Mouse (Mus musculus): ENCODE measurements at regions not wholly inside any gene's neighbourhood (a gene's known extent, or its start where the extent isn't known, plus 50 kb on each side); places are given as distances from the start of the nearest gene placed in this dataset.
"Not testable (repeated sequence)": the region's sequence is repeated elsewhere in the genome, so short reads cannot be mapped to it uniquely, and the experiment has no call there.

GRCm38 (mm10) chr9:116425400-116425799 is 250.2 kb upstream of the Tgfbr2 start:
- DNase-seq, result not testable (repeated sequence)

- no peak for DNase-seq
Observed at GRCm38 (mm10) chr9:116415021-116415420, 239.9 kb upstream of the Tgfbr2 start.

GRCm38 (mm10) chr9:116411067-116411466 is 235.9 kb upstream of the Tgfbr2 start:
- no peak for DNase-seq

GRCm38 (mm10) chr9:116410461-116410860 is 235.3 kb upstream of the Tgfbr2 start:
- no peak for DNase-seq

- no peak for DNase-seq
Observed at GRCm38 (mm10) chr9:116408116-116408515, 233.0 kb upstream of the Tgfbr2 start.

GRCm38 (mm10) chr9:116405051-116405450 is 229.9 kb upstream of the Tgfbr2 start:
- DNase-seq, result no peak

- no peak for DNase-seq
Observed at GRCm38 (mm10) chr9:116401821-116402220, 226.7 kb upstream of the Tgfbr2 start.

GRCm38 (mm10) chr9:116400270-116400669 is 225.1 kb upstream of the Tgfbr2 start:
- no peak for DNase-seq

GRCm38 (mm10) chr9:116399296-116399695 is 224.1 kb upstream of the Tgfbr2 start:
- DNase-seq, result no peak

- no peak for DNase-seq
Observed at GRCm38 (mm10) chr9:116392258-116392657, 217.1 kb upstream of the Tgfbr2 start.

GRCm38 (mm10) chr9:116389781-116390180 is 214.6 kb upstream of the Tgfbr2 start:
- DNase-seq, result no peak

- DNase-seq, result no peak
Observed at GRCm38 (mm10) chr9:116388863-116389262, 213.7 kb upstream of the Tgfbr2 start.

GRCm38 (mm10) chr9:116388025-116388424 is 212.9 kb upstream of the Tgfbr2 start:
- no peak for DNase-seq

- peak; percentile 82 for DNase-seq
Observed at GRCm38 (mm10) chr9:116384176-116385076, 209.3 kb upstream of the Tgfbr2 start.

- DNase-seq, result no peak
Observed at GRCm38 (mm10) chr9:116383411-116384101, 208.4 kb upstream of the Tgfbr2 start.

GRCm38 (mm10) chr9:116377706-116378105 is 202.5 kb upstream of the Tgfbr2 start:
- no peak for DNase-seq

GRCm38 (mm10) chr9:116375658-116376357 is 200.6 kb upstream of the Tgfbr2 start:
- DNase-seq, result peak; percentile 85

GRCm38 (mm10) chr9:116374343-116374742 is 199.2 kb upstream of the Tgfbr2 start:
- DNase-seq, result no peak

- DNase-seq, result no peak
Observed at GRCm38 (mm10) chr9:116373396-116373795, 198.2 kb upstream of the Tgfbr2 start.

- DNase-seq, result no peak
Observed at GRCm38 (mm10) chr9:116369059-116369718, 194.0 kb upstream of the Tgfbr2 start.

- DNase-seq, result no peak
Observed at GRCm38 (mm10) chr9:116366713-116367112, 191.6 kb upstream of the Tgfbr2 start.

- DNase-seq, result no peak
Observed at GRCm38 (mm10) chr9:116366193-116366592, 191.0 kb upstream of the Tgfbr2 start.

GRCm38 (mm10) chr9:116365701-116366100 is 190.5 kb upstream of the Tgfbr2 start:
- no peak for DNase-seq
